6 mouse cellular contexts compared by ENCODE assay signal in the genomic region with DNA sequence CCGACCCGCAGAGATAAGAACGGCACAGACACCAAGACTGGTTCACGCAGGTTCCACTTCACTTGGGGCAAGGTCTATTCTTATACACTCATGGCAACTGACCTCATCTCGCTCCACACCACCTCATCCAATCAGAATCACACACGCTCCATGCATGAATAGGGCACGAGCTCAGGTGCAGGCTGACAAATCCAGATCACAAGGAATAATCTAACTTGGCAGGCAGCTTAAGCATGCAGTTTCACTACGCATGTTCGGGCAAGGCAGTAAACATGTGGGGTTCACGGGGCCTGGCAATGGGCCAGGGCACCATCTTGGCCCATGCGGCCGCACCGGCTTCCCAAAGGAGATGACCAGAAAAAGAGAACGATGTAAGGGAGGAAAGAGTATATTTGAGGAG.
DNase-seq lines count a peak whose midpoint lies in the region; ATAC-seq and TF ChIP-seq lines count a peak whose summit lies in the region.
"Not testable (repeated sequence)": the region's sequence is repeated elsewhere in the genome, so short reads cannot be mapped to it uniquely, and the experiment has no call there.

No protein-coding gene starts in this region.

- DNase-seq in brain, adult 2 months (ENCODE audit: low read depth, low spot score), result peak; percentile 4
- peak; percentile 13 for DNase-seq in cerebellum, adult 9-10 months
- DNase-seq in cerebellum, postnatal 14 days, result peak; percentile 46 to 56
- DNase-seq in fat pad, adult 2 months (ENCODE audit: extremely low read depth, low read depth, low spot score), result peak; percentile 21
- DNase-seq in heart, adult 11 months, result peak; percentile 80
- peak; percentile 15 for DNase-seq in midbrain, postnatal 0 days (ENCODE audit: low spot score)

- H3K36me3 ChIP-seq in midbrain, postnatal 0 days (ENCODE audit: insufficient read depth, low read length), result not testable (repeated sequence)

- H3K9me3 ChIP-seq in midbrain, postnatal 0 days (ENCODE audit: low read length), result not testable (repeated sequence)

- TF ChIP-seq CTCF in midbrain, postnatal 0 days (IDR thresholded peaks at IDR 0.05), result not testable (repeated sequence)

- 86% methylated on average over 14 of the region's 14 CpGs for WGBS in midbrain, postnatal 0 days

- not testable (repeated sequence) for H3K4me2 ChIP-seq in midbrain, postnatal 0 days (ENCODE audit: low read depth, low read length, poor library complexity, severe bottlenecking)

- H3K4me3 ChIP-seq in midbrain, postnatal 0 days (ENCODE audit: low read depth, low read length), result not testable (repeated sequence)

- not testable (repeated sequence) for H3K4me1 ChIP-seq in midbrain, postnatal 0 days (ENCODE audit: insufficient read depth, low read length)

- ATAC-seq in midbrain, postnatal 0 days (ENCODE audit: low FRiP score), result 0 out of 2 replicates have a peak, but pooled peaks have one; percentile 20

- not testable (repeated sequence) for H3K27me3 ChIP-seq in midbrain, postnatal 0 days (ENCODE audit: insufficient read depth, low read length)

- not testable (repeated sequence) for H3K9ac ChIP-seq in midbrain, postnatal 0 days (replicated peaks; ENCODE audit: low read length, poor library complexity, severe bottlenecking)

- H3K27ac ChIP-seq in midbrain, postnatal 0 days (ENCODE audit: low read depth, low read length), result not testable (repeated sequence)

Comparison
In these comparisons a context has a peak if more than half of its experiments do, and no peak if none do; other contexts are left out.
1. DNase-seq: peak in every context shown above with its lines; median percentile 80 in heart, adult 11 months; 51 in cerebellum, postnatal 14 days; 21 in fat pad, adult 2 months; 15 in midbrain, postnatal 0 days; 13 in cerebellum, adult 9-10 months; 4 in brain, adult 2 months.